Mouse (Mus musculus): ENCODE measurements around the gene Aasdhppt.

Gene Aasdhppt

GRCm38 (mm10) chr9:4309351-4310085 is at the start of gene Aasdhppt, which contains the start of gene Kbtbd3:
Gene Aasdhppt (minus strand): TSS chr9:4309471.
Gene Kbtbd3 (plus strand): TSS chr9:4309833.
- peak; percentile 99 for DNase-seq (ENCODE audit: low read depth)

GRCm38 (mm10) chr9:4353163-4353562 is 43.9 kb upstream of the Aasdhppt start:
- DNase-seq (ENCODE audit: low read depth), result no peak

GRCm38 (mm10) chr9:4318939-4319721 is 9.9 kb upstream of the Aasdhppt start:
- DNase-seq (ENCODE audit: low read depth), result no peak

- DNase-seq (ENCODE audit: low read depth), result no peak
Measured at GRCm38 (mm10) chr9:4315746-4316145, 6.5 kb upstream of the Aasdhppt start.

- no peak for DNase-seq (ENCODE audit: low read depth)
Measured at GRCm38 (mm10) chr9:4313946-4314345, 4.7 kb upstream of the Aasdhppt start.

GRCm38 (mm10) chr9:4311162-4311561 is 1.9 kb upstream of the Aasdhppt start:
- DNase-seq (ENCODE audit: low read depth), result no peak

GRCm38 (mm10) chr9:4310706-4311105 is 1.4 kb upstream of the Aasdhppt start:
- DNase-seq (ENCODE audit: low read depth), result no peak

- no peak for DNase-seq (ENCODE audit: low read depth)
Measured at GRCm38 (mm10) chr9:4308628-4309350, 482 bp downstream of the Aasdhppt start.

GRCm38 (mm10) chr9:4304867-4305266 is 4.4 kb downstream of the Aasdhppt start:
- no peak for DNase-seq (ENCODE audit: low read depth)

GRCm38 (mm10) chr9:4300466-4300865 is 8.8 kb downstream of the Aasdhppt start:
- DNase-seq (ENCODE audit: low read depth), result peak; percentile 40

- no peak for DNase-seq (ENCODE audit: low read depth)
Measured at GRCm38 (mm10) chr9:4283850-4284249, 25.4 kb downstream of the Aasdhppt start.

GRCm38 (mm10) chr9:4266881-4267280 is 42.4 kb downstream of the Aasdhppt start:
- DNase-seq (ENCODE audit: low read depth), result no peak

GRCm38 (mm10) chr9:4260746-4261090 is 48.6 kb downstream of the Aasdhppt start:
- DNase-seq (ENCODE audit: low read depth), result no peak

- no peak for DNase-seq (ENCODE audit: low read depth)
Measured at GRCm38 (mm10) chr9:4259841-4260745, 49.2 kb downstream of the Aasdhppt start.

- DNase-seq (ENCODE audit: low read depth), result no peak
Measured at GRCm38 (mm10) chr9:4259074-4259473, 50.2 kb downstream of the Aasdhppt start.
